Mouse (Mus musculus) C2C12 (cell line): ENCODE results near the gene Tgm2. TPM values are rescaled to one million over a fixed set of nuclear protein-coding genes. Genes with fewer than 3 reads are reported as not detected.

ENCODE experiments used
- H3K27me3 ChIP-seq: one replicate; pipeline ENCODE4 v1.6.1; 2011; ENCODE audit not compliant: control insufficient read depth, insufficient read depth, insufficient read length
- H3K36me3 ChIP-seq: one replicate; pipeline ENCODE4 v1.6.1; 2011; ENCODE audit not compliant: control insufficient read depth, insufficient read depth
- H3K4me3 ChIP-seq: one replicate; pipeline ENCODE4 v1.5.1; 2011; ENCODE audit warnings: mild to moderate bottlenecking, control low read depth; ENCODE audit not compliant: poor library complexity, insufficient read depth, severe bottlenecking
- H3K79me2 ChIP-seq: one replicate; pipeline ENCODE4 v1.6.1; 2011; ENCODE audit not compliant: control insufficient read depth, insufficient read depth
- H3K79me3 ChIP-seq: one replicate; pipeline ENCODE4 v1.6.1; 2011; ENCODE audit warnings: low read depth, control low read depth
- H3ac ChIP-seq: one replicate; pipeline ENCODE3; 2011; ENCODE audit warnings: low read depth; ENCODE audit not compliant: control insufficient read depth, insufficient read length
- CEBPB ChIP-seq: IDR thresholded peaks from one replicate; pipeline ENCODE4 v1.6.1; 2011; ENCODE audit warnings: low read depth, mild to moderate bottlenecking, control low read depth, moderate library complexity
- CTCF ChIP-seq: IDR thresholded peaks from one replicate; pipeline ENCODE4 v1.5.1; 2011; ENCODE audit not compliant: control insufficient read depth, insufficient read depth, insufficient read length
- FOSL1 ChIP-seq: IDR thresholded peaks from one replicate; pipeline ENCODE4 v1.8.0; 2011; ENCODE audit warnings: mild to moderate bottlenecking, low read length; ENCODE audit not compliant: poor library complexity, insufficient read depth, severe bottlenecking
- MAX ChIP-seq: IDR thresholded peaks from one replicate; pipeline ENCODE4 v1.6.1; 2011; ENCODE audit warnings: mild to moderate bottlenecking, control low read depth
- MYOD1 ChIP-seq: IDR thresholded peaks from one replicate; pipeline ENCODE4 v1.6.1; 2011; ENCODE audit warnings: low read depth; ENCODE audit not compliant: control insufficient read depth, insufficient read length
- MYOG ChIP-seq: IDR thresholded peaks from one replicate; pipeline ENCODE4 v1.6.1; 2011; ENCODE audit not compliant: control insufficient read depth, insufficient read length; ENCODE audit errors: extremely low read depth
- USF1 ChIP-seq: IDR thresholded peaks from one replicate; pipeline ENCODE4 v1.6.1; 2011; ENCODE audit warnings: low read depth, mild to moderate bottlenecking, control low read depth, moderate library complexity
- polyA plus RNA-seq: library from polyadenylated mRNA; unstranded; fragments of >200 nt; fragmentation: generic; extraction: Trizol; gene quantifications from one replicate; pipeline ENCODE4 v1.2.1, GENCODE M21; 2012; ENCODE audit warnings: missing spikeins

The Tgm2 gene
- polyA plus RNA-seq, 1 experiment = 1.1 TPM

DNA sequence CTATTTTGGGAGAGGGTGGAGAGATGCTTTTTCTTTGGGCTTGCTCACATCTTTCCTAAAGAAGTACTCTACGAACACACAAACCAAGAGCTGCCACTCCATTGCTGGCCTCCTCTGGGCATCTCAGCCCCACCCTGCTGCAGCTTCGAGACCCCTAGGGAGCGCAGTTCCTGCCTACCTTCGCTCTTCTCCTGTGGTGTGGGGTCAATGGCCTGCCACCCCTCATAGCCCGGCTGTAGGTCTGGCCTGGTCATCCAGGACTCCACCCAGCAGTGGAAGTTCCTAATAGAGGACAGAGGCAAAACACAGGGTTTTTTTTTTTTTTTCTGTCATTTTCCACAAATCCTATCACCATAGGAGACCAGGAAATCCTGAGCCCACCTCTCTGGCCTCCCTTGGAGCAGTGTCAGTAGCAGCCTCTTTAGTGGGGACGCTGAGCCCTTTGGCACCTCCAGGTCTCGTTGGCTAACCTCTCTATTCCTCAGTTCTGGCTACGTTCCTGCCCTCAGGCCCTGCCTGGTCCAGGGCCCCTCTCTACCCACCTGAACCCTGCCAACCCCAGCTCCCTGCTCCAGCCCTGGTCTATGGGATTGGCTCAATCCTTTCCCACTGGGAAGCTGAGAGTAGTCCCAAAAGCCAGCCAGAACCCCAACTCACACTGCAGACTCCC is 17.6 kb downstream of the Tgm2 start:
- no peaks in the 10 kb centered on the region for H3K79me3 ChIP-seq
- H3K36me3 ChIP-seq = no peaks in the 10 kb centered on the region
- H3ac ChIP-seq = no peak overlapping the region
- H3K79me2 ChIP-seq = no peaks in the 10 kb centered on the region
- no peaks in the 10 kb centered on the region for H3K27me3 ChIP-seq
- no peak for TF ChIP-seq FOSL1
- H3K4me3 ChIP-seq = no peak overlapping the region

DNA sequence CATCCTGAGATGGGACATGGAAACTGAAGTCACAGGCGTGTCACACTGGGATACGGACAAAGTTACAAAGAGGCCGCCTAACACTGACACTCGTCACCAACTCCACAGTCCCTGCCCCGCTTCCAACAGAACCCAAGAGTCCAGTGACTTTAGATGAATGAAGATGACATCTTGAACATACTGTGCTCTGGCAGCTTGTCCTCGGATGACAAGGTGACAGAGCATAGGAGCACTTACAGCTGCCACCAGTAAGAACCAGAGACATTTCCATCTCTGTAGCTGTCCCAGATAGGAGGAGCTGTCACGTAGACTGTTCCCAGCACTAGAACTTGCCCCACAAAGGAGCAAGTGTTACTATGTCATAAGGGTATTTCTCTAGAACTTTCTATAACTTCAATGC is 18.4 kb downstream of the Tgm2 start:
- Histone ChIP-seq H3K36me3 (no peaks in the 10 kb centered on the region), H3K79me2 (no peaks in the 10 kb centered on the region), H3K4me3 (no peak overlapping the region), H3K27me3 (no peaks in the 10 kb centered on the region), H3K79me3 (no peaks in the 10 kb centered on the region), H3ac (no peak overlapping the region)
- TF ChIP-seq USF1 = no peak
- TF ChIP-seq MAX = no peak
- TF ChIP-seq CTCF = no peak
- TF ChIP-seq MYOG = no peak
- no peak for TF ChIP-seq FOSL1
- no peak for TF ChIP-seq CEBPB
- no peak for TF ChIP-seq MYOD1

DNA sequence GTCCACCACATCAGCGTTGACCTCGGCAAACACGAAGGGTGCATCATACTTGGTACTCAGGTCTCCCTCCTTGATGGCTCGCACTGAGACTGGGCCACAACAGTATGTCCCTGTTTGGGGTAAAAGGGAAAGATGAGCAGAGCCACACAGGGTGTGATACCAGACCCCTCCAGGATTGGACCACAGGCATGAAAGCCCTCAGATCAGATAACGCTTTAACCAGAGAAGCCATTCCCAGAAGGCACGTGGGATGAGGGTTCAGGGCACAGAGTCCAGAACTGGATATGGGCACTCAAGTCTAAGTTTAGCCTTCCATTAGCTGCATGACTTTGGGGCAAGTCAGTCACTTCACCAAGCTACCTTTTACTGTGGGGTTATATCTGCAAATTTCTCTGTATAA is 19.0 kb downstream of the Tgm2 start:
- no peak overlapping the region for H3ac ChIP-seq
- H3K4me3 ChIP-seq = no peak overlapping the region
- no peaks in the 10 kb centered on the region for H3K27me3 ChIP-seq
- no peaks in the 10 kb centered on the region for H3K79me2 ChIP-seq
- TF ChIP-seq CTCF (no peak), CEBPB (no peak)
- no peaks in the 10 kb centered on the region for H3K36me3 ChIP-seq
- no peaks in the 10 kb centered on the region for H3K79me3 ChIP-seq

DNA sequence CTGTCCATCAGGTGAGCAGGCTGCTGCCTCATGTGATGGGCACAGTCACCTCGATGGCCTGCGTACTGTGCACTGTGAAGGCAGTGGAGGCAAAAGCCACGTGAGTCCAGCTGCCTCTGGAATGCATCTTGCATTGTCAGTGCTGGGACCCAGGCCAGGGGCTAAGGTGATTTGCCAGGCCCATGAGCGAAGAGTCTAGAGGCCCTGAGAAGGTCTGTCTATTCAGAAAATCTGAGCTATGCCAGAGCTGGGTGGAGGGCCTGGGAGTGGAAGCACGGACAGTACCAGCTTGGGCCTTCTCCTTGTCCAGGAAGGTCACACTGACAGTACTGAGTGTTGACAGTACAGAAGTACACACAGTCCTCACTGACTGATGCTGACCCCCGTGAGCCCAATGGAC is 23.4 kb downstream of the Tgm2 start:
- Histone ChIP-seq H3K4me3 (no peak overlapping the region), H3K79me2 (no peaks in the 10 kb centered on the region), H3ac (no peak overlapping the region), H3K27me3 (no peaks in the 10 kb centered on the region), H3K79me3 (no peaks in the 10 kb centered on the region), H3K36me3 (no peaks in the 10 kb centered on the region)
- no peak for TF ChIP-seq MAX
- no peak for TF ChIP-seq USF1
- TF ChIP-seq CEBPB = no peak
- TF ChIP-seq MYOD1 = no peak
- TF ChIP-seq CTCF = no peak
- no peak for TF ChIP-seq MYOG
- no peak for TF ChIP-seq FOSL1

DNA sequence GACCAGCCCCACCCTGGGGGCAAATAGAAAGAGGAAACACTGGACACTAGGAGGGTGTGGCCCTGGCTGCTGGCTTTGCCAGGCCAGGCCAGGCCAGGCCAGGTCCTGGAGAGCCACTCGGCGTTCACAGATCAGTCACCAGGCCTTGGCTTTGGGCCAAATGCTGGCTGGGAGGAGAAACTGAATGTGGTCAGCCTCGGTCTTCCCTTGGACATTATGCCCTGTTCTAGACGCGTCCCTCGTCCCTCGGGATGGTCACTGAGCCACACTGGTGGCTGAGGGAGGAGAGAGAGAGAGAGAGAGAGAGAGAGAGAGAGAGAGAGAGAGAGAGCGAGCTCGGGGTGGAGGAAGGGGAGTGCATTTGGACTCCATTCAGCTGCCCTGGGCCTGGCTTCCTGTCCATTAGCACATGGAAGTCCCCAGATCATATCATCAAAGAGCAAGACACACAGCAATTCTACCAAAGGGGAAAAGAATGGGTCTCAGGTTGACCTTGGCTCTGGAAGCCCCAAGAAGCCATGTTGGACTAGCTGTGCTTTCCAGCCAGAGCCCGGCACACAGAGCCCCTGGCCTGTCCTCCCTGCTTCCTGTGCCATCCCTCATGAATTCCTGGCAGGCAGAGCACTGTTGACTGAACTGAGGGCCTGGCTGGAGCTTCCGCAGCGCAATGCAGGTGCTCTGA is 24.4 kb downstream of the Tgm2 start:
- H3K4me3 ChIP-seq = no peak overlapping the region
- TF ChIP-seq CTCF (no peak), MYOG (no peak), MYOD1 (no peak), FOSL1 (no peak), USF1 (no peak), MAX (no peak), CEBPB (no peak)
- H3K79me3 ChIP-seq = no peaks in the 10 kb centered on the region
- no peak overlapping the region for H3ac ChIP-seq
- H3K27me3 ChIP-seq = no peaks in the 10 kb centered on the region
- no peaks in the 10 kb centered on the region for H3K36me3 ChIP-seq
- no peaks in the 10 kb centered on the region for H3K79me2 ChIP-seq

GRCm38 (mm10) chr2:158120868-158121267 is 25.4 kb downstream of the Tgm2 start:
- no peak for TF ChIP-seq USF1
- no peak for TF ChIP-seq MYOD1
- TF ChIP-seq CTCF = no peak
- no peak for TF ChIP-seq MAX
- no peak for TF ChIP-seq MYOG
- TF ChIP-seq FOSL1 = no peak
- TF ChIP-seq CEBPB = no peak
- H3K79me3 ChIP-seq = no peaks in the 10 kb centered on the region
- no peak overlapping the region for H3ac ChIP-seq
- H3K79me2 ChIP-seq = no peaks in the 10 kb centered on the region
- H3K4me3 ChIP-seq = no peak overlapping the region
- no peaks in the 10 kb centered on the region for H3K27me3 ChIP-seq
- H3K36me3 ChIP-seq = no peaks in the 10 kb centered on the region
